Mouse (Mus musculus) common myeloid progenitor, adult 5-6 weeks (primary cell): ENCODE measurements around the gene Sema4b. TPM values are rescaled to one million over a fixed set of nuclear protein-coding genes. Genes with fewer than 3 reads are reported as not detected.

Experiments
- ATAC-seq: replicated peaks from 2 replicates; pipeline ENCODE4 v1.8.0; 2016; ENCODE audit warnings: low read depth, mild to moderate bottlenecking, moderate TSS enrichment, inconsistent platforms; ENCODE audit not compliant: poor library complexity, severe bottlenecking
- total RNA-seq: library from RNA; stranded (forward); fragments of 200-1000, 187-1606 nt; gene quantifications from 2 replicates; pipeline ENCODE4 v1.2.3, GENCODE M21; 2017

Gene Sema4b
- total RNA-seq = 4.8 and 6.3 TPM in 2 replicates

- ATAC-seq = peak; percentile 57
These were observed at the start of gene Sema4b for GRCm38 (mm10) chr7:80186531-80187296. Gene Sema4b (plus strand): TSS chr7:80186841.

GRCm38 (mm10) chr7:80138375-80138774 lies 48.3 kb upstream of the Sema4b start:
- no peak for ATAC-seq

GRCm38 (mm10) chr7:80140815-80141214 lies 45.8 kb upstream of the Sema4b start:
- peak; percentile 64 for ATAC-seq

GRCm38 (mm10) chr7:80143331-80144273 lies 43.0 kb upstream of the Sema4b start:
- peak; percentile 82 for ATAC-seq

GRCm38 (mm10) chr7:80144695-80145094 lies 41.9 kb upstream of the Sema4b start:
- no peak for ATAC-seq

GRCm38 (mm10) chr7:80146077-80146476 lies 40.6 kb upstream of the Sema4b start:
- ATAC-seq = peak; percentile 26; the same call in 1 of the 2 replicates

- no peak for ATAC-seq
These were observed 37.3 kb upstream of the Sema4b start for GRCm38 (mm10) chr7:80149356-80149755.

GRCm38 (mm10) chr7:80152152-80152551 lies 34.5 kb upstream of the Sema4b start:
- ATAC-seq = no peak

GRCm38 (mm10) chr7:80152756-80153155 lies 33.9 kb upstream of the Sema4b start:
- ATAC-seq = no peak

- peak; percentile 42; the same call in 1 of the 2 replicates for ATAC-seq
These were observed 32.0 kb upstream of the Sema4b start for GRCm38 (mm10) chr7:80154689-80155088.

GRCm38 (mm10) chr7:80156711-80157227 lies 29.9 kb upstream of the Sema4b start:
- ATAC-seq = peak; percentile 63

GRCm38 (mm10) chr7:80158496-80159268 lies 28.0 kb upstream of the Sema4b start:
- ATAC-seq = no peak

- no peak for ATAC-seq
These were observed 26.2 kb upstream of the Sema4b start for GRCm38 (mm10) chr7:80160293-80160944.

GRCm38 (mm10) chr7:80160945-80161306 lies 25.7 kb upstream of the Sema4b start:
- ATAC-seq = peak; percentile 34; the same call in 1 of the 2 replicates

GRCm38 (mm10) chr7:80165432-80165831 lies 21.2 kb upstream of the Sema4b start:
- no peak for ATAC-seq

- ATAC-seq = peak; percentile 99
These were observed 19.9 kb upstream of the Sema4b start for GRCm38 (mm10) chr7:80166740-80167139.

- no peak for ATAC-seq
These were observed 16.8 kb upstream of the Sema4b start for GRCm38 (mm10) chr7:80169847-80170246.

GRCm38 (mm10) chr7:80171345-80171744 lies 15.3 kb upstream of the Sema4b start:
- ATAC-seq = no peak
